Mouse (Mus musculus) thymus, adult 2 months (tissue): ENCODE measurements around the gene Tjp1. TPM values are rescaled to one million over a fixed set of nuclear protein-coding genes. Genes with fewer than 3 reads are reported as not detected.

ENCODE experiments used
- DNase-seq: peaks from one replicate; pipeline ENCODE4 v3.0.0; 2021
- H3K27ac ChIP-seq: fragments of 200-500 bp; 2 replicates; pipeline ENCODE4 v1.5.1; 2012; ENCODE audit warnings: low read length, control low read depth; ENCODE audit not compliant: control insufficient read depth, insufficient read depth
- H3K27me3 ChIP-seq: fragments of 200-500 bp; 2 replicates; pipeline ENCODE4 v1.6.1; 2012; ENCODE audit warnings: mild to moderate bottlenecking, low read length, moderate library complexity, mixed read lengths; ENCODE audit not compliant: control insufficient read depth, insufficient read depth
- H3K36me3 ChIP-seq: fragments of 200-500 bp; 2 replicates; pipeline ENCODE4 v1.6.1; 2012; ENCODE audit warnings: mild to moderate bottlenecking, low read length, moderate library complexity; ENCODE audit not compliant: control insufficient read depth, insufficient read depth
- H3K4me1 ChIP-seq: fragments of 200-500 bp; replicated peaks from 2 replicates; pipeline ENCODE4 v1.6.1; 2012; ENCODE audit warnings: low read length; ENCODE audit not compliant: control insufficient read depth, insufficient read depth
- H3K4me3 ChIP-seq: fragments of 200-500 bp; 2 replicates; pipeline ENCODE4 v1.5.1; 2012; ENCODE audit warnings: mild to moderate bottlenecking, low read length, control low read depth, moderate library complexity; ENCODE audit not compliant: control insufficient read depth, insufficient read depth
- CTCF ChIP-seq: fragments of 200-500 bp; IDR thresholded peaks from 2 replicates; pipeline ENCODE4 v1.5.1; 2012; ENCODE audit warnings: mild to moderate bottlenecking, control low read depth, low read length, moderate library complexity, borderline replicate concordance; ENCODE audit not compliant: control insufficient read depth, poor library complexity, insufficient read depth; ENCODE audit errors: extremely low read depth
- POLR2A ChIP-seq: fragments of 200-500 bp; IDR thresholded peaks from 2 replicates; pipeline ENCODE4 v1.6.1; 2012; ENCODE audit warnings: mild to moderate bottlenecking, low read length, control low read depth, moderate library complexity; ENCODE audit not compliant: control insufficient read depth, poor library complexity, insufficient read depth; ENCODE audit errors: extremely low read depth
- WGBS: fragments of 180-500 bp; shearing (Covaris S2); methylation state at CpG from one replicate; pipeline ENCODE4 v1.1.7; 2018; 5-methylcytosine and 5-hydroxymethylcytosine counted together
- polyA plus RNA-seq: library from polyadenylated mRNA; depleted of rRNA; stranded (reverse); fragments of >200 nt; gene quantifications from 2 replicates; pipeline ENCODE4 v1.2.3, GENCODE M21; 2012

Gene Tjp1
- polyA plus RNA-seq, 1 experiment: 3.6 TPM

GRCm38 (mm10) chr7:65417231-65418100, 110.1 kb downstream of the Tjp1 start:
- H3K27me3 ChIP-seq: no peaks in the 10 kb centered on the region
- no peak overlapping the region for H3K4me3 ChIP-seq
- H3K27ac ChIP-seq: no peak overlapping the region
- H3K4me1 ChIP-seq: no peaks in the 10 kb centered on the region
- WGBS: 65% methylated on average over 10 of the region's 10 CpGs
- no peak for TF ChIP-seq CTCF
- no peak for DNase-seq
- H3K36me3 ChIP-seq: no peaks in the 10 kb centered on the region

GRCm38 (mm10) chr7:65416506-65416905, 111.1 kb downstream of the Tjp1 start:
- TF ChIP-seq POLR2A (no peak), CTCF (no peak)
- 75% methylated on average over 3 of the region's 3 CpGs for WGBS
- H3K27ac ChIP-seq: no peak overlapping the region

DNA sequence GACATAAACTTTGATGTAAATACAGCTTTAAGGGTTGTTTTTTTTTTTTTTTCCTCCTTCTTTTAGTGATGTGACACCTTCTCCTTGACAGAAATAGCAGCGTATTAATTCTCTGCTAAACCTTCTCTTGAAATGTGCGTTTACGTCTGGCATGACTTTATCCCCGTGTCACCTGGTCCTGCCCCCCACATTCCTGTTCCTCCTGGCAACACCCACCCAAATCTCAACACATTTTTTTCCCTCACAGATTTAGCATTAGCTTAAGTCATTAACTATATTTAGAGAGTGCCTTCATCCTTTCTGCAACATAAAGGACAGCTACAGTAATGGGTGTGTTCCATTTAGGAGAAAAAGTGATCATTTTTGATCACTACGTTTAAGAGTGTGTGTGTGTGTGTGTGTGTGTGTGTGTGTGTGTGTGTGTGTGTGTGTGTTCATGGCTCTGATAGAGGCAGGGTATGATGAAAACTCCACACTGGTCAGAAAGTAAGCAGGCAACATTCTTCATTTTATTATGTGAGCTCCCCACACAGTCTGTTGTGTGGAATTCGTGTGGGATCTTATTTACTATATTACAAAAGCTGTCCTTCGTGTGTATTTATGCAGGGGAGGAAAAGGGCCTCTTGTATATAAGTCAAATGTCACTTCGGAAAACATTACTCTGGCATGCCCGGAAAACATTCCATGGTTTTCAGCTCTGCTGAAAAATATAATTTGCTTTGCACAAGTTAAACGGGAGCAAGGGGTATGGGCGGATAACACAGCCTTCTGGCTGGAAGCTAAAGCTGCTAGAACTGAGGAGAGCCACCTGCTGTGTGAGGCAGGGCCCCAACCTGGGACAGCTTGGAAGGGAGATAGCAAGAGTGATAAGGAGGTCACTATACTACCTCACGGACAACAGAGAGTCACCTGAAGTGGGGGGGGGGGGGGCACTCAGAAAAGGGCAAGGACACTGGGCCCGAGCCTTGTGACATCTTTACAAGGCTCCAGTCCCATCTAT, 113.3 kb downstream of the Tjp1 start:
- Histone ChIP-seq H3K36me3 (no peaks in the 10 kb centered on the region), H3K4me3 (no peak overlapping the region), H3K4me1 (no peaks in the 10 kb centered on the region), H3K27ac (no peak overlapping the region), H3K27me3 (no peaks in the 10 kb centered on the region)
- no peak for DNase-seq
- 89% methylated on average over 13 of the region's 13 CpGs for whole genome bisulfite sequencing
- TF ChIP-seq CTCF (no peak), POLR2A (no peak)

More at GRCm38 (mm10) chr7:65416506-65416905, 111.1 kb downstream of the Tjp1 start:
- Histone ChIP-seq H3K36me3 (no peaks in the 10 kb centered on the region), H3K4me3 (no peak overlapping the region), H3K4me1 (no peaks in the 10 kb centered on the region), H3K27me3 (no peaks in the 10 kb centered on the region)
- DNase-seq: no peak

DNA sequence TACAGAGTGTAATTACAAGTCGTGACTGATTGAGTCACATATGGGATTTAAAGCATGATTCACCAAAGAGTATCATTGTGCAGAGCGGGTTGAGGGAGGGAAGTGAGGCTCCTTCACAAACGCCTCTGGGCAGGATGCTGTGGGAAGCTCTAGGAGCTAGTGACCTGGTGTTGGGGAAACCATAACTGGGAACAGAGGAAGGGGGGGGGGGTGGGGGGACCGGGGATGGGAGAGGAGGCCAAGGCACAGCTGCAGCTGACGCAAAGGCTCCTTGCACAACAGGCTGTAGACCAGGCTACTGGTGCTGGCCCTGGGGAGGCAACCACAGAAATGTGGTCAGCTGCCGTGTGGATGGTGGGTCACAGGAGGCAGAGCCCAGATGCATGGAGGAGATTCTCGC, 116.9 kb downstream of the Tjp1 start:
- WGBS: 10% methylated on average over 7 of the region's 7 CpGs
- no peak for DNase-seq
- TF ChIP-seq POLR2A (no peak), CTCF (no peak)
- Histone ChIP-seq H3K4me3 (no peak overlapping the region), H3K36me3 (no peaks in the 10 kb centered on the region), H3K27ac (no peak overlapping the region), H3K27me3 (no peaks in the 10 kb centered on the region), H3K4me1 (no peaks in the 10 kb centered on the region)

GRCm38 (mm10) chr7:65406427-65406826, 121.2 kb downstream of the Tjp1 start:
- Histone ChIP-seq H3K27me3 (no peaks in the 10 kb centered on the region), H3K4me1 (no peaks in the 10 kb centered on the region), H3K36me3 (no peaks in the 10 kb centered on the region), H3K4me3 (no peak overlapping the region), H3K27ac (no peak overlapping the region)
- no peak for DNase-seq
- WGBS: 84% methylated on average over 3 of the region's 3 CpGs
- TF ChIP-seq POLR2A: no peak
- no peak for TF ChIP-seq CTCF

DNA sequence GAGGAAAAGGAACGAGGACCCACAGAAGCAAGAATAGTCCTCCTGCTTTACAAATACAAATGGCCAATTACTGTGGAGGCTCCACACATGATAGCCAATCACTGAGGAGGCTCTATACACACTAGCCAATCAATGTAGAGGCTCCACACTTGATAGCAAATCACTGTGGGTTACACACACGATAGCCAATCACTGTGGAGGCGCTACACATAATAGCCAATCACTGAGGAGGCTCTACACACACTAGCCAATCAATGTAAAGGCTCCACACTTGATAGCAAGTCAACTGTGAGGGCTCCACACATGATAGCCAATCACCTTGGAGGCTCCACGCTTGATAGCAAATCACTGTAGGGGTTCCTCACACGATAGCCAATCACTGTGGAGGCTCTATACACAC, 125.1 kb downstream of the Tjp1 start:
- no peak for TF ChIP-seq CTCF
- TF ChIP-seq POLR2A: no peak
- Histone ChIP-seq H3K27me3 (no peaks in the 10 kb centered on the region), H3K36me3 (no peaks in the 10 kb centered on the region), H3K4me1 (no peaks in the 10 kb centered on the region), H3K4me3 (no peak overlapping the region), H3K27ac (no peak overlapping the region)
- WGBS: 91% methylated on average over 5 of the region's 5 CpGs
- DNase-seq: no peak
